Mouse (Mus musculus): ENCODE results near the gene Kiz. TPM values are rescaled to one million over a fixed set of nuclear protein-coding genes. Genes with fewer than 3 reads are reported as not detected.
A peak's percentile ranks its signal among the peaks of the same experiment; 100 is the strongest.

Kiz gene
- polyA plus RNA-seq, 1 experiment from 2014 or later, result 11.9 TPM

GRCm38 (mm10) chr2:147014101-147014886, 158.6 kb downstream of the Kiz start:
- H3K4me3 ChIP-seq (replicated peaks), result peak overlapping the region; percentile 80
- H3K4me1 ChIP-seq (replicated peaks), result peaks cover 38% of the 10 kb centered on the region
- no peaks in the 10 kb centered on the region for H3K27me3 ChIP-seq
- H3K36me3 ChIP-seq (replicated peaks), result 0 out of 2 replicates have a peak, but pooled peaks cover 6% of the 10 kb centered on the region
- peak overlapping the region; percentile 92 for H3K27ac ChIP-seq (replicated peaks)
- H3K4me2 ChIP-seq, result peak overlapping the region; percentile 95
- 16% methylated on average over 15 of the region's 15 CpGs for WGBS (ENCODE audit: insufficient replicate concordance)
- H3K9ac ChIP-seq, result peak overlapping the region; percentile 79
- no peaks in the 10 kb centered on the region for H3K9me3 ChIP-seq (replicated peaks)
- no peak for ATAC-seq (ENCODE audit: insufficient read depth)

Other genes with a start within 250 kb of the Kiz start
- 23.7 and 24.3 TPM in 2 replicates for gene Xrn2, start 157.1 kb downstream of the Kiz start, polyA plus RNA-seq (2015; fragmentation: Nextera tagmentation; extraction: Ambion mirVana)
- not detected in 2 replicates for gene Nkx2-4, start 229.6 kb downstream of the Kiz start, polyA plus RNA-seq (2015; fragmentation: Nextera tagmentation; extraction: Ambion mirVana)

Measured in liver, embryonic 15.5 days (tissue).